Mouse (Mus musculus) heart, postnatal 4 days (tissue): ENCODE measurements at regions not wholly inside any gene's neighbourhood (a gene's known extent, or its start where the extent isn't known, plus 50 kb on each side); places are given as distances from the start of the nearest gene placed in this dataset.

ENCODE experiments used
- DNase-seq: peaks from one replicate; pipeline ENCODE4 v3.0.0; 2021

- no peak for DNase-seq
These were observed 53.8 kb upstream of the Usp46 start for GRCm38 (mm10) chr5:74121861-74122630.

DNA sequence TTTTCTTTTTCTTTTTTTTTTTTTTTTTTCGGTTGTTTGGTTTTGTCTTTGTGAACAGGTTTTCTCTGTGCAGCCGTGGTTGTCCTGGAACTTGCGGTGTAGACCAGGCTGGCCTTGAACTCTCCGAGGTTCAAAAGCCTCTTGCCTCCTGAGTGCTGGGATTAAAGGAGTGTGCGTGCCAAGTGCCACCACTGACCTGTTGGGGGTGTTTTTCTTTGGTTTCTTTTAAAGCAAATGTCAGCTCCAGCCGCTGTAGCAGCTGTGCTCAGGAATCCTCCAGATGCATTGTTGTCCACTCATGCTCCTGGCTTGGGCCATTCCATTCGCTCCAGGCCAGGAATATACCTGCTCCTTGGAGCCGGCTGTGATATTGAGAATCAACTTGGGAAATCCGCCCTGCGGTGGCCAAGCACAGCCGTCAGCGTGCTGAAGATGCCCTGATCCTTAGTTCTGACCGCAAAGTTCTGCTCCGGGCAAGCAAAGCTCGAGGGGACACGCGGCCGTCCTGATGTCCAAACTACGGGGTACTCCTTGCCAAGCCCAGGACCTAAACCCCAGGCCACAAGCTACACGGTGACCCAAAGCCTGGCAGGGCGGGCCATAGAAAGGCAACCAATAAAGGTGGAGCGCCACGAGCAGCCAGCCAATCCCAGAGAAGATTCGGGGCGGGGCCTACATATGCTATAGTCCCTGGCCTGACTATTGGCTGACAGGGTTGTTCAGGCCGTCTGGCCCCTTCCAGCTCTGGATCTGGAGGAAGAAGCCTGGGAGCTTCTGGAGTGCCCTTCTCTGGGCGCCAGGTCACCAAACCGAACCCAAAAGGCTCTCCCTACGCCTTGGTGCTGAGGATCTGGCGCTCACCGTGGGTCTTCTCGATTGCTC is 58.0 kb upstream of the Usp46 start:
- DNase-seq, result peak; percentile 83

- no peak for DNase-seq
These were observed 59.3 kb upstream of the Usp46 start for GRCm38 (mm10) chr5:74127518-74127917.

GRCm38 (mm10) chr5:74129636-74130035 is 61.4 kb upstream of the Usp46 start:
- no peak for DNase-seq

- no peak for DNase-seq
These were observed 62.4 kb upstream of the Rasl11b start for GRCm38 (mm10) chr5:74132671-74133070.

GRCm38 (mm10) chr5:74136377-74136776 is 58.7 kb upstream of the Rasl11b start:
- no peak for DNase-seq

- no peak for DNase-seq
These were observed 58.1 kb upstream of the Rasl11b start for GRCm38 (mm10) chr5:74136868-74137439.

DNA sequence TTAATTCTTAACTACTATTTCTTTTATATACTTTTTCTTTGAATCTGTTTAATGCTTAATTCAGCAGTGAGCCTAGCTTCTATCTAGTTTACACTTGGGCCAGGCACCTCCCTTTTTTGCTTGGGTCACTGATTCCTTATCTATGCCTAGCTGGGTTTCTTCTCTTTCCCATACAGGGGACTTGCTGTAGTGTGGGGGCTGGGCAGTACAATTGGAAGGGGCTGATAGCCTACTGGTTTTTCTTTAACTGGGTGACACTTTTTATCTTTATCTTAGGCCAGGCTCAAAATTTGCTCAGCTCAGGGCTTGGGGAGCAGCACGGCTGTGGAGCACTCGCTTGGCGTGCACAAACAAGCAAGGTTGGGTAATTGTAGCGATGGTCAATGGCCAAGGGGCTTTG is 51.1 kb upstream of the Rasl11b start:
- DNase-seq, result no peak

GRCm38 (mm10) chr5:74144765-74145164 is 50.3 kb upstream of the Rasl11b start:
- no peak for DNase-seq
